Mouse (Mus musculus) brain, embryonic 14.5 days (tissue): ENCODE measurements at regions not wholly inside any gene's neighbourhood (a gene's known extent, or its start where the extent isn't known, plus 50 kb on each side); places are given as distances from the start of the nearest gene placed in this dataset.

Experiments
- DNase-seq: peaks from one replicate; pipeline ENCODE4 v3.0.0-alpha.2; 2011; ENCODE audit warnings: low read depth
- CTCF ChIP-seq: fragments of 200-500 bp; IDR thresholded peaks from 2 replicates; pipeline ENCODE4 v1.5.1; 2012; ENCODE audit warnings: inconsistent platforms, mild to moderate bottlenecking, moderate library complexity, borderline replicate concordance; ENCODE audit not compliant: insufficient read depth, insufficient read length; ENCODE audit errors: extremely low read depth
- POLR2A ChIP-seq: fragments of 200-500 bp; IDR thresholded peaks from 2 replicates; pipeline ENCODE4 v1.6.1; 2012; ENCODE audit warnings: mild to moderate bottlenecking, inconsistent platforms, borderline replicate concordance; ENCODE audit not compliant: poor library complexity, insufficient read depth, insufficient read length, severe bottlenecking; ENCODE audit errors: extremely low read depth

- TF ChIP-seq POLR2A (no peak), CTCF (no peak)
- DNase-seq: peak; percentile 55
Observed at GRCm38 (mm10) chr5:60061178-60061577, 1747.4 kb upstream of the G6pd2 start.
